Mouse (Mus musculus) heart, postnatal 4 days (tissue): Measurements from ENCODE around the gene Drosha. TPM values are rescaled to one million over a fixed set of nuclear protein-coding genes. Genes with fewer than 3 reads are reported as not detected.

Experiments used
- DNase-seq: peaks from one replicate; pipeline ENCODE4 v3.0.0; 2021
- total RNA-seq, 2 experiments: library from RNA; stranded (reverse); gene quantifications; 2 replicates each; pipeline ENCODE4 v1.2.3; 2021

Gene Drosha
- total RNA-seq, 2 experiments from 2014 or later = 32.5 to 35.4 TPM

GRCm38 (mm10) chr15:12832599-12832998 is 8.0 kb downstream of the Drosha start:
- no peak for DNase-seq

GRCm38 (mm10) chr15:12833385-12833784 is 8.8 kb downstream of the Drosha start:
- DNase-seq = no peak

GRCm38 (mm10) chr15:12834231-12834630 is 9.6 kb downstream of the Drosha start:
- no peak for DNase-seq

GRCm38 (mm10) chr15:12840737-12841136 is 16.1 kb downstream of the Drosha start:
- no peak for DNase-seq

- DNase-seq = no peak
Observed at GRCm38 (mm10) chr15:12842833-12843232, 18.2 kb downstream of the Drosha start.

- no peak for DNase-seq
Observed at GRCm38 (mm10) chr15:12848196-12848975, 23.8 kb downstream of the Drosha start.

- DNase-seq = no peak
Observed at GRCm38 (mm10) chr15:12849373-12849772, 24.8 kb downstream of the Drosha start.

GRCm38 (mm10) chr15:12853471-12853870 is 28.9 kb downstream of the Drosha start:
- peak; percentile 24 for DNase-seq

GRCm38 (mm10) chr15:12856780-12857179 is 32.2 kb downstream of the Drosha start:
- DNase-seq = no peak

- DNase-seq = no peak
Observed at GRCm38 (mm10) chr15:12857840-12858516, 33.4 kb downstream of the Drosha start.

- no peak for DNase-seq
Observed at GRCm38 (mm10) chr15:12858645-12859044, 34.0 kb downstream of the Drosha start.

- no peak for DNase-seq
Observed at GRCm38 (mm10) chr15:12862061-12862460, 37.4 kb downstream of the Drosha start.

GRCm38 (mm10) chr15:12863669-12864068 is 39.1 kb downstream of the Drosha start:
- no peak for DNase-seq

GRCm38 (mm10) chr15:12865595-12866314 is 41.1 kb downstream of the Drosha start:
- no peak for DNase-seq

GRCm38 (mm10) chr15:12867269-12867668 is 42.7 kb downstream of the Drosha start:
- no peak for DNase-seq

- peak; percentile 51 for DNase-seq
Observed at GRCm38 (mm10) chr15:12875442-12876176, 51.0 kb downstream of the Drosha start.

- DNase-seq = no peak
Observed at GRCm38 (mm10) chr15:12876266-12876665, 51.7 kb downstream of the Drosha start.

GRCm38 (mm10) chr15:12876881-12877280 is 52.3 kb downstream of the Drosha start:
- DNase-seq = no peak

- no peak for DNase-seq
Observed at GRCm38 (mm10) chr15:12877934-12878333, 53.3 kb downstream of the Drosha start.

GRCm38 (mm10) chr15:12878581-12878980 is 54.0 kb downstream of the Drosha start:
- no peak for DNase-seq

- DNase-seq = no peak
Observed at GRCm38 (mm10) chr15:12879937-12880336, 55.3 kb downstream of the Drosha start.

- no peak for DNase-seq
Observed at GRCm38 (mm10) chr15:12884855-12885254, 60.2 kb downstream of the Drosha start.

- no peak for DNase-seq
Observed at GRCm38 (mm10) chr15:12885361-12885760, 60.7 kb downstream of the Drosha start.
